Mouse (Mus musculus) Patski (cell line): ENCODE data around the gene Rapgef3. TPM values are rescaled to one million over a fixed set of nuclear protein-coding genes. Genes with fewer than 3 reads are reported as not detected.

Experiments used
- ATAC-seq: fragments of 100-300 bp; one replicate; pipeline ENCODE4 v1.8.0; 2021
- CTCF ChIA-PET: fragments of 350-600 bp; sonication (Branson Sonifier 250); formaldehyde crosslinking; loops from one replicate; lab custom pipeline; 2022; ENCODE audit warnings: inconsistent platforms; lab: Charles Lee
- POLR2A ChIA-PET: fragments of 350-600 bp; sonication (Branson Sonifier 250); formaldehyde crosslinking; loops from one replicate; lab custom pipeline; 2022; ENCODE audit warnings: antibody characterized with exemption, inconsistent platforms; lab: Charles Lee
- DNase-seq: peaks from one replicate; pipeline ENCODE4 v3.0.0-alpha.2; 2011; ENCODE audit warnings: low read depth, low spot score
- H3K27me3 ChIP-seq: fragments of 371-371 bp; one replicate; pipeline ENCODE4 v1.5.1; 2021
- CTCF ChIP-seq: fragments of 100-300 bp; IDR thresholded peaks from one replicate; pipeline ENCODE4 v1.5.1; 2021
- in situ Hi-C: fragments of 300-500 bp; cut with MboI; formaldehyde crosslinking; loops from 3 replicates; pipeline ENCODE4 v1.11.1; 2018; ENCODE audit warnings: low pct_unique_long_range_greater_than_20kb, mixed read lengths
- polyA plus RNA-seq: library from polyadenylated mRNA; unstranded; gene quantifications from one replicate; pipeline ENCODE4 v1.2.3, GENCODE M21; 2021

Gene Rapgef3
- polyA plus RNA-seq, 1 experiment from 2014 or later = 22.4 TPM

- in situ Hi-C loops = no loop called here
- POLR2A ChIA-PET = interaction anchor here (0.7 to 1.5 kb wide), 6 partner anchors 12 to 53 kb away, joined by 3 to 5 read pairs (median 3); no protein-coding TSS in a partner anchor
- ATAC-seq = no peak
- no peak for DNase-seq
- CTCF ChIA-PET = interaction anchor here (1.0 to 5.9 kb wide), 7 partner anchors 12 to 39 kb away, joined by 3 to 40 read pairs (median 15); no protein-coding TSS in a partner anchor
- TF ChIP-seq CTCF = no peak
- no peaks in the 10 kb centered on the region for H3K27me3 ChIP-seq
Observed at GRCm38 (mm10) chr15:97809942-97810341, 42.2 kb upstream of the Rapgef3 start.

- CTCF ChIA-PET = interaction anchor here (0.9 to 5.9 kb wide), 5 partner anchors 13 to 40 kb away, joined by 3 to 40 read pairs (median 17); no protein-coding TSS in a partner anchor
- H3K27me3 ChIP-seq = no peaks in the 10 kb centered on the region
- POLR2A ChIA-PET = interaction anchor here (1.4 kb wide), 1 partner anchor 13 kb away, joined by 5 read pairs; no protein-coding TSS in a partner anchor
- no peak for ATAC-seq
- no peak for TF ChIP-seq CTCF
- DNase-seq = no peak
- in situ Hi-C loops = no loop called here
Observed at GRCm38 (mm10) chr15:97809206-97809605, 41.4 kb upstream of the Rapgef3 start.

GRCm38 (mm10) chr15:97808532-97808931 lies 40.8 kb upstream of the Rapgef3 start:
- no peak for TF ChIP-seq CTCF
- POLR2A ChIA-PET = no interaction called here
- ATAC-seq = no peak
- CTCF ChIA-PET = interaction anchor here (0.9 to 5.9 kb wide), 3 partner anchors 13 to 40 kb away, joined by 3 to 40 read pairs (median 21); no protein-coding TSS in a partner anchor
- H3K27me3 ChIP-seq = no peaks in the 10 kb centered on the region
- in situ Hi-C loops = no loop called here
- DNase-seq = no peak

DNA sequence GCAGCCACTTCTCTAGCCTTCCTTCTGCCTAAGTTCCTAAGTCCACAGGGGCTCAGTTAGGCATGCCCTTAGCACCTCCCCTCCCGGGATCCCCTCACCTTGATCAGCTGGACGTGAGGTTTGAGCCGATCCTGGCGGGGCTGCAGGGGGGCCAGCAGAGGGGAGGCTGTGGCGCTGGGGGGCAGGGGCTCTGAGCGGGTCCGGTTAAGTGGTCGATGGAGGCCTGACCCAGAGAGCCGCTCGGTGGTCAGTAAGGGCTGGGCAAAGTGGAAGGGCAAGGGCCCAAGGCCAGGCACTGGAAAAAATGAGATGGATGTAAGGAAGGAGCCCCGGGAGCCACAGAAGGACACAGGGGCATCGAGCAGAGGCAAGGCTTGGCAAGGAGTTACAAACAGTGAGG lies 40.1 kb upstream of the Rapgef3 start:
- ChIA-PET CTCF (interaction anchor here (5.9 kb wide), 1 partner anchor 41 kb away, joined by 40 read pairs; no protein-coding TSS in a partner anchor), POLR2A (no interaction called here)
- no peaks in the 10 kb centered on the region for H3K27me3 ChIP-seq
- in situ Hi-C loops = no loop called here
- no peak for ATAC-seq
- no peak for DNase-seq
- no peak for TF ChIP-seq CTCF

- ATAC-seq = no peak
- no peaks in the 10 kb centered on the region for H3K27me3 ChIP-seq
- CTCF ChIA-PET = interaction anchor here (1.8 kb wide), 1 partner anchor 46 kb away, joined by 5 read pairs; no protein-coding TSS in a partner anchor
Observed at GRCm38 (mm10) chr15:97802575-97802974, 34.8 kb upstream of the Rapgef3 start.

GRCm38 (mm10) chr15:97801811-97802210 lies 34.0 kb upstream of the Rapgef3 start:
- DNase-seq (no peak), ATAC-seq (no peak)
- H3K27me3 ChIP-seq = no peaks in the 10 kb centered on the region
- ChIA-PET CTCF (interaction anchor here (1.6 to 2.3 kb wide), 3 partner anchors 11 to 47 kb away, joined by 3 to 10 read pairs (median 5); no protein-coding TSS in a partner anchor), POLR2A (interaction anchor here (0.6 to 1.5 kb wide), 3 partner anchors 12 to 715 kb away, joined by 3 to 4 read pairs (median 3); no protein-coding TSS in a partner anchor)
- in situ Hi-C loops = no loop called here
- no peak for TF ChIP-seq CTCF

More at GRCm38 (mm10) chr15:97802575-97802974, 34.8 kb upstream of the Rapgef3 start:
- no peak for DNase-seq
- POLR2A ChIA-PET = no interaction called here
- TF ChIP-seq CTCF = no peak
- in situ Hi-C loops = no loop called here

DNA sequence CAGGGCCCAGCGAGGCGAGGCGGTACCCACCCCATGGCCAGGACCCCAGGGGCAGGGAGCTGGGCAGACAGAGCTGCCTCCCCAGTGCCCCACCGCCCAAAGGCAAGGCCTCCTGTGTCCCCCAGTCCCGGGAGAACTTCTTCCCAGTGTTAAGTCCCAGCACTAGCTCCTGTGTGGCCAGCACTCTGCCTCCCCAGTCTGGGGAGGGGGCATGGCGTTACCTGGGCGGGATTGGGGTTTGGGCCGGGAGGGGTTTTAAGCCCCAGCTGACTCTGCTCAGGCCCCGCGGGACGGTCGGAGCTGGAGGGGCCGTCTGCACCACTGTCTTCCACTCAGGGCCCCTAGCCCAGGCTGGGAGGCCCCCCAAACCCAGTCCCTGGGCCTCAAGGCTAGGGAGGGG lies 33.1 kb upstream of the Rapgef3 start:
- POLR2A ChIA-PET = interaction anchor here (1.4 to 1.6 kb wide), 3 partner anchors 10 to 29 kb away, joined by 3 to 6 read pairs (median 4); no protein-coding TSS in a partner anchor
- ATAC-seq (no peak), DNase-seq (no peak)
- no peak for TF ChIP-seq CTCF
- CTCF ChIA-PET = interaction anchor here (0.9 to 2.3 kb wide), 4 partner anchors 10 to 50 kb away, joined by 3 to 10 read pairs (median 4); no protein-coding TSS in a partner anchor
- in situ Hi-C loops = no loop called here
- no peaks in the 10 kb centered on the region for H3K27me3 ChIP-seq

GRCm38 (mm10) chr15:97799446-97799845 lies 31.7 kb upstream of the Rapgef3 start:
- ChIA-PET CTCF (no interaction called here), POLR2A (interaction anchor here (0.7 to 1.6 kb wide), 5 partner anchors 9 to 34 kb away, joined by 3 to 6 read pairs (median 4); no protein-coding TSS in a partner anchor)
- TF ChIP-seq CTCF = no peak
- DNase-seq (no peak), ATAC-seq (no peak)
- in situ Hi-C loops = no loop called here
- no peaks in the 10 kb centered on the region for H3K27me3 ChIP-seq

DNA sequence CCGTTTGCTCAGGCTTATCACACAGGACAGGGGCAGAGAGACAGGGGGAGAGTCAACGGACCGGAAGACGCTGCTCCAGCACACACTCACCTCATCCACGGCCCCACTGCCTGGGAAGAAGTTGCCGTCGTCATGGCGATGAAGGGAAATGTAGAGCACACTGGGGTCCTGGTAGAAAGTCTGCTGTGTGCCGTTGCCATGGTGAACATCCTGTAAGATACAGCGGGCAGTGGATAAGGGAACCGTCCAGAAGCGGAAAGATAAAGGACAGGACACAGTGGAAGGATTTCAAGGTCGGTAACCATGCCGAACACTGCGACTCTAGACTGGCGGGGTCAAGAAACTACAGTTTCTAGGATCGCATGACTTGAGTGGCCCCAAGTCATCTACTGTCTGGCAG lies 30.4 kb upstream of the Rapgef3 start:
- H3K27me3 ChIP-seq = no peaks in the 10 kb centered on the region
- no peak for ATAC-seq
- TF ChIP-seq CTCF = no peak
- ChIA-PET CTCF (no interaction called here), POLR2A (interaction anchor here (1.6 kb wide), 1 partner anchor 20 kb away, joined by 5 read pairs; no protein-coding TSS in a partner anchor)
- in situ Hi-C loops = no loop called here
- no peak for DNase-seq

DNA sequence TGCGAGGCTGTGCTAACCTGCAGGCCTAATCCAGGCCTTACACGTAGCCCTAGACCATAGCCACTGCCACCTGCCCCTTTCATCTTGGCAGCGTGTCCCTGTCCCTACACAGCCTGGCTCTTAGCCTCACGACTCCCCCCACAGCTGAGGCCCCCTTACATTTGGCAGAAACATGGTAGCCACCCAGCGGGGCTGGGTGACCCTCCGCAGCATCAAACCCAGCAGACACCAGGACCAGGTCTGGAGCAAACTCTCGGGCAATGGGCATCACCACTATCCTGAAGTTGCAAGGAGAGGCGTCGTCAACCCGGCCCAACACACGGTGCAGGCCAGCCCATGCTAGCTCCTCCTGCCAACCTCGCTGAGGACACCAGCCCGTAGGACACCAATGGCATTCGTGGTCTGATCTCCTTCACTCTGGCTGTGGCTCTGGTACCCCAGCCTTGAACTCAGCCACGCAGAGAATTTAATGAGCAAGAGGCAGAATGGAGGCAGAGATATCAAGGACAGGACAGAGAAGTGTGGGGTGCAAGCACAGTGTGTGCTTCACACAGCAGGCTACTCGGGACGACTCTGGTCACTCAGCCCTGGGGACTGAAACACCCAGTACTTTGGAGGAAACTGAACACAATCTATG lies 29.0 kb upstream of the Rapgef3 start:
- H3K27me3 ChIP-seq = no peaks in the 10 kb centered on the region
- in situ Hi-C loops = no loop called here
- POLR2A ChIA-PET = interaction anchor here (1.8 kb wide), 1 partner anchor 21 kb away, joined by 4 read pairs; no protein-coding TSS in a partner anchor
- ATAC-seq (no peak), DNase-seq (no peak)
- no peak for TF ChIP-seq CTCF
- CTCF ChIA-PET = interaction anchor here (1.0 kb wide), 1 partner anchor 36 kb away, joined by 4 read pairs; no protein-coding TSS in a partner anchor
